Mouse (Mus musculus) intestine, postnatal 0 days (tissue): Measurements from ENCODE around the gene Fryl. TPM values are rescaled to one million over a fixed set of nuclear protein-coding genes. Genes with fewer than 3 reads are reported as not detected.
"Not testable (repeated sequence)": the region's sequence is repeated elsewhere in the genome, so short reads cannot be mapped to it uniquely, and the experiment has no call there.

ENCODE experiments used
- ATAC-seq: fragments of 200-750 bp; cut with Nextera tagmentation; 2 replicates; pipeline ENCODE4 v1.8.0; 2017; ENCODE audit warnings: mild to moderate bottlenecking, moderate TSS enrichment, moderate library complexity
- H3K27ac ChIP-seq: fragments of 300-500 bp; sonication (generic); 2 replicates; pipeline ENCODE4 v1.5.1; 2014; ENCODE audit warnings: mild to moderate bottlenecking, low read depth, low read length, moderate library complexity
- H3K27me3 ChIP-seq: fragments of 300-500 bp; sonication (generic); replicated peaks from 2 replicates; pipeline ENCODE4 v1.6.1; 2014; ENCODE audit warnings: low read length, mixed read lengths; ENCODE audit not compliant: control insufficient read depth, insufficient read depth
- H3K36me3 ChIP-seq: fragments of 300-500 bp; sonication (generic); 2 replicates; pipeline ENCODE4 v1.6.1; 2014; ENCODE audit warnings: mild to moderate bottlenecking, moderate library complexity; ENCODE audit not compliant: control insufficient read depth, insufficient read depth
- H3K4me1 ChIP-seq: fragments of 300-500 bp; sonication (generic); replicated peaks from 2 replicates; pipeline ENCODE4 v1.6.1; 2014; ENCODE audit warnings: antibody characterized with exemption, low read length, mixed read lengths; ENCODE audit not compliant: control insufficient read depth, insufficient read depth
- H3K4me2 ChIP-seq: fragments of 300-500 bp; sonication (generic); replicated peaks from 2 replicates; pipeline ENCODE4 v1.6.1; 2014; ENCODE audit warnings: low read depth, mild to moderate bottlenecking, moderate library complexity
- H3K4me3 ChIP-seq: fragments of 300-500 bp; sonication (generic); 2 replicates; pipeline ENCODE4 v1.5.1; 2014; ENCODE audit warnings: low read depth, low read length
- H3K9ac ChIP-seq: fragments of 300-500 bp; sonication (generic); 2 replicates; pipeline ENCODE4 v1.6.1; 2014; ENCODE audit warnings: mild to moderate bottlenecking, low read depth, low read length
- H3K9me3 ChIP-seq: fragments of 300-500 bp; sonication (generic); 2 replicates; pipeline ENCODE4 v1.6.1; 2016; ENCODE audit warnings: mixed run types; ENCODE audit not compliant: control insufficient read depth
- CTCF ChIP-seq: sonication (generic); IDR thresholded peaks from 2 replicates; pipeline ENCODE4 v1.5.1; 2016; ENCODE audit warnings: low read depth, mild to moderate bottlenecking, control low read depth, antibody characterized with exemption, moderate library complexity
- WGBS: fragments of 180-500 bp; shearing (Covaris S2); extraction: QIAGEN DNeasy Blood & Tissue Kit; methylation state at CpG from one replicate; pipeline ENCODE4 v1.1.7; 2014; 5-methylcytosine and 5-hydroxymethylcytosine counted together
- polyA plus RNA-seq: library from polyadenylated mRNA; unstranded; fragments of >200 nt; fragmentation: Nextera tagmentation; extraction: Ambion mirVana; gene quantifications from 2 replicates; pipeline ENCODE4 v1.2.1, GENCODE M21; 2015

Fryl gene
- polyA plus RNA-seq, 1 experiment from 2014 or later, result 28.2 TPM

GRCm38 (mm10) chr5:73014745-73015144 lies 241.7 kb downstream of the Fryl start:
- Histone ChIP-seq H3K27me3 (peaks cover 4% of the 10 kb centered on the region; the same call in 1 of the 2 replicates), H3K36me3 (0 out of 2 replicates have a peak, but pooled peaks cover 4% of the 10 kb centered on the region), H3K4me2 (no peak overlapping the region), H3K9me3 (no peaks in the 10 kb centered on the region), H3K4me3 (no peak overlapping the region), H3K27ac (no peak overlapping the region), H3K4me1 (no peaks in the 10 kb centered on the region), H3K9ac (no peak overlapping the region)
- no peak for ATAC-seq
- WGBS, result 59% methylated on average over 9 of the region's 9 CpGs
- TF ChIP-seq CTCF, result no peak

GRCm38 (mm10) chr5:73013611-73014287 lies 242.7 kb downstream of the Fryl start:
- not testable (repeated sequence) for H3K9me3 ChIP-seq, H3K36me3 ChIP-seq, H3K27me3 ChIP-seq, H3K9ac ChIP-seq, H3K27ac ChIP-seq, H3K4me1 ChIP-seq
- WGBS, result 2% methylated on average over 41 of the region's 65 CpGs
- Histone ChIP-seq H3K4me3 (peak overlapping the region; percentile 37), H3K4me2 (peak overlapping the region; percentile 68)
- peak; percentile 45; the same call in 1 of the 2 replicates for ATAC-seq

DNA sequence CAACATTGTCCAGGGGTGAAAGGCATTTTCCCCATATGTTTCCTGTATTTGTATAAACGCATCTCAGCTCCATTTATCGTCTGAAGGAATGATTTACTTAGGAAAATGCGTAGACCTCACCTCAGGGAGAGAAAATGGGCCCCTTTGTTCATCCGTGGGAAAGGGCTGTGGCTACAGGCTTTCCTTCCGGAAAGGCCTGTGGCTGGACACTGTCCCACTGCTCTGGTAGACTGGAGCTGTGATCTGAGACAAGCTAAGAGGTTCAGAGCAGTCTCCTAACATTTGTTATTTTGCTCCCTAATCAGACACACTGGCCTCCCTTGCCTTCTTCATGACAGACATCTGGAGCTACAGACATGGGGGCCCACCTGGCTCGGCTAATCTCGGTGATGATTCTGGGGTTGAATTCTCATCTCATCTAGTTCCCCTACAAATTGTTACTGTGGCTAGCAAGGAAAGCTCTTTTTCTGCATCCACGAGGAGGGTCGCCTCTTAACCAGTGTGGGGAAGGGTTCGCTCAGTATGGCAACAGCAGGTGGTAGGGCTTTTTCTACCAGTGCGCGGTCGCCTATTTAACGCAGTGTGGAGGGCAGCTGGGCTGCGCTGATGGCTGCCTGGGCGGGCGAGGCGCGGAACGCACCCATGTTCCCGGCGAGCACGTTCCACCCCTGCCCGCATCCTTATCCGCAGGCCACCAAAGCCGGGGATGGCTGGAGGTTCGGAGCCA lies 243.4 kb downstream of the Fryl start:
- H3K27ac ChIP-seq, result not testable (repeated sequence)

DNA sequence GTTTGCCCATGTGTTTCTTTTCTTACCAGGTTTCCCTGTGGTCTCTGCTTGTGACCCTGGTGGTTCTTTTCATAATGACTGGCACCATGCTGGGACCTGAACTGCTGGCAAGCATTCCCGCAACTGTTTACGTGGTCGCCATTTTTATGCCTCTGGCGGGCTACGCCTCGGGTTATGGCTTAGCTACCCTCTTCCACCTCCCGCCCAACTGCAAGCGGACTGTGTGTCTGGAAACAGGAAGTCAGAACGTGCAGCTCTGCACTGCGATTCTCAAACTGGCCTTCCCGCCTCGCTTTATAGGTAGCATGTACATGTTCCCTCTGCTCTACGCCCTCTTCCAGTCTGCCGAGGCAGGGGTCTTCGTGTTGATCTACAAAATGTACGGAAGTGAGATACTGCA lies 244.6 kb downstream of the Fryl start:
- H3K4me1 ChIP-seq, H3K27ac ChIP-seq, H3K9ac ChIP-seq, H3K9me3 ChIP-seq, ATAC-seq, H3K4me3 ChIP-seq, H3K36me3 ChIP-seq, H3K4me2 ChIP-seq: not testable (repeated sequence)
- 89% methylated on average over 14 of the region's 16 CpGs for WGBS
- H3K27me3 ChIP-seq, result peaks cover 17% of the 10 kb centered on the region

More for the DNA sequence above, 243.4 kb downstream of the Fryl start:
- 30% methylated on average over 21 of the region's 27 CpGs for WGBS
- not testable (repeated sequence) for H3K9me3 ChIP-seq, H3K27me3 ChIP-seq, H3K4me1 ChIP-seq, H3K9ac ChIP-seq, H3K36me3 ChIP-seq, ATAC-seq
- peak overlapping the region; percentile 68 for H3K4me2 ChIP-seq
- H3K4me3 ChIP-seq, result peak overlapping the region; percentile 37

- H3K4me2 ChIP-seq, H3K4me1 ChIP-seq, H3K9me3 ChIP-seq, H3K9ac ChIP-seq, H3K4me3 ChIP-seq, H3K27ac ChIP-seq, H3K36me3 ChIP-seq: not testable (repeated sequence)
- H3K27me3 ChIP-seq, result peaks cover 13% of the 10 kb centered on the region
- peak; percentile 68 for TF ChIP-seq CTCF
- peak; percentile 53; the same call in 1 of the 2 replicates for ATAC-seq
- 28% methylated on average over 8 of the region's 8 CpGs for WGBS
Measured at GRCm38 (mm10) chr5:73008230-73008629, 248.2 kb downstream of the Fryl start.

DNA sequence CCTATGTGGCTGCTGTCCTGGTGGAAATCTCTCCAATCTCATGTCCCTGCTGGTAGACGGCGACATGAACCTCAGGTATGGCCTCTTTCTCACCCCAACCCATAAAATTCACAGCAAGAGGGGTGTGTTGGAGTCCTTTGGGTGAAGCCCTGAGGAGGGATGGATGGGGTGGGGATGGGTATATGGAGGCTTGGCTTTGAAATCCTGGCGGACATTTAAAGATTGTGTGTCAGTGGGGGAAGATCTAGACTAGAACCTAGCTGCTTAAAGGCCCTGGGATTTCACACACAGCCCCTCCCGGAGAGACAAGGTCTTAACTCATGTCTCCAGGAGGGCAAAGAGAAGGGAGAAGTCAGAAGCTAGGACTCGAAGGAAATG lies 248.8 kb downstream of the Fryl start:
- peak overlapping the region; percentile 66 for H3K4me2 ChIP-seq

More for the DNA sequence above, 248.8 kb downstream of the Fryl start:
- Histone ChIP-seq H3K4me1 (no peaks in the 10 kb centered on the region), H3K9me3 (no peaks in the 10 kb centered on the region), H3K27ac (no peak overlapping the region), H3K36me3 (no peaks in the 10 kb centered on the region), H3K27me3 (peaks cover 13% of the 10 kb centered on the region), H3K4me3 (peak overlapping the region; percentile 43), H3K9ac (no peak overlapping the region)
- no peak for ATAC-seq
- WGBS, result 44% methylated on average over 5 of the region's 5 CpGs
- no peak for TF ChIP-seq CTCF
